Mouse (Mus musculus): Measurements from ENCODE around the gene Tob2. TPM values are rescaled to one million over a fixed set of nuclear protein-coding genes. Genes with fewer than 3 reads are reported as not detected.

Gene Tob2
- total RNA-seq, 2 experiments from 2014 or later: 26.4 to 37.6 TPM

- intact Hi-C loops (cut with DNase I): no loop called here
- no peak for DNase-seq (ENCODE audit: low spot score in 2 of 2)
These were observed 11.4 kb upstream of the Tob2 start for GRCm38 (mm10) chr15:81869985-81870384.

DNA sequence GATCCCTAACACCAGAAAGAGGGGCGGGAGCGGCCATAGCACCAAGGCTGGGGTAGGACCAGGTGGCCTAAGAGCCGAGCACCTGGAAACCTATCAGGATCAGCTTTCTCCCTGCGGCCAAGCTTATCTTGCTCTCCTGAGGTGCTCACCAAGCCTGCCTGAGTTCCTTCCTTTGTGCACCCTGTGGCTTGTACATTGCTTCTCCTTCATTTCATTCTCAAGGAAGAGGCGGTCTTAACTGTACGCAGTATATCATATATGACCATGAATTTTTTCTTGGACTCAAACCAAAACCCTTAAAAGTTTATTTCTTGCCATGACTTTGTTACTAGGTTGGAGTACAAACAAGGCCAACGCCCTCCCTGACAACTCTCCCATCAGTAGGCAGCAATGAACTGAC is 5.6 kb upstream of the Tob2 start:
- DNase-seq (ENCODE audit: low spot score in 2 of 2): no peak
- intact Hi-C loops (cut with DNase I): no loop called here

- DNase-seq (ENCODE audit: low spot score in 2 of 2): peak in 1 of 2 experiments; percentile 39
- intact Hi-C loops (cut with DNase I): no loop called here
These were observed 2.0 kb upstream of the Tob2 start for GRCm38 (mm10) chr15:81860471-81861135.

GRCm38 (mm10) chr15:81859330-81860255 is 997 bp upstream of the Tob2 start:
- peak; percentile 85 to 86 for DNase-seq (ENCODE audit: low spot score in 2 of 2)
- intact Hi-C loops (cut with DNase I): loop anchor here (2.0 to 5.0 kb wide), 2 partner anchors 13 to 47 kb away; partner anchors contain the start of gene Aco2

GRCm38 (mm10) chr15:81858138-81858516 is 469 bp downstream of the Tob2 start:
- intact Hi-C loops (cut with DNase I): loop anchor here (2.0 to 5.0 kb wide), 2 partner anchors 15 to 46 kb away; partner anchors contain the start of gene Aco2

DNA sequence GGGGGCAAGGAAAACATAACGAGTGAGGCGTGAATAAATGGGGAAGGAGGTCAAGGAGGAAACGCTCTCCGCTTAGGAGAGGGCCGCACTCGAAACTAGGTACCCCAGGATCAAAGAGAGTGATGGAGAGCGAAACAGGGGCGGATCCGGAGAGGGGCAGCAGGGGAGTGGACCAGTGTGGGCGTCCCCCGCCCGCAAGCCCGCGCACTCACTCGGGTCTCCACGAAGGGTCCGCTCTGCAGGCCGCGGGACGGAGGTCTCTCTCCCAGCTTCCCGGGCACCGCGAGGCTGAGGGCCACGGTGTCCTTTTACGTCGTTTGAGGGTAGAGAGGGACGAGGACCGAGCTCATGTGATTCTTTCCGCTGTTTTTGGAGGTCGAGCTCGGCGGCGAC is 876 bp downstream of the Tob2 start:
- DNase-seq (ENCODE audit: low spot score in 2 of 2): no peak
- intact Hi-C loops (cut with DNase I): loop anchor here (2.0 to 5.0 kb wide), 3 partner anchors 15 to 45 kb away; partner anchors contain the start of gene Aco2

More at GRCm38 (mm10) chr15:81858138-81858516, 469 bp downstream of the Tob2 start:
- peak; percentile 95 to 96 for DNase-seq (ENCODE audit: low spot score in 2 of 2)

DNA sequence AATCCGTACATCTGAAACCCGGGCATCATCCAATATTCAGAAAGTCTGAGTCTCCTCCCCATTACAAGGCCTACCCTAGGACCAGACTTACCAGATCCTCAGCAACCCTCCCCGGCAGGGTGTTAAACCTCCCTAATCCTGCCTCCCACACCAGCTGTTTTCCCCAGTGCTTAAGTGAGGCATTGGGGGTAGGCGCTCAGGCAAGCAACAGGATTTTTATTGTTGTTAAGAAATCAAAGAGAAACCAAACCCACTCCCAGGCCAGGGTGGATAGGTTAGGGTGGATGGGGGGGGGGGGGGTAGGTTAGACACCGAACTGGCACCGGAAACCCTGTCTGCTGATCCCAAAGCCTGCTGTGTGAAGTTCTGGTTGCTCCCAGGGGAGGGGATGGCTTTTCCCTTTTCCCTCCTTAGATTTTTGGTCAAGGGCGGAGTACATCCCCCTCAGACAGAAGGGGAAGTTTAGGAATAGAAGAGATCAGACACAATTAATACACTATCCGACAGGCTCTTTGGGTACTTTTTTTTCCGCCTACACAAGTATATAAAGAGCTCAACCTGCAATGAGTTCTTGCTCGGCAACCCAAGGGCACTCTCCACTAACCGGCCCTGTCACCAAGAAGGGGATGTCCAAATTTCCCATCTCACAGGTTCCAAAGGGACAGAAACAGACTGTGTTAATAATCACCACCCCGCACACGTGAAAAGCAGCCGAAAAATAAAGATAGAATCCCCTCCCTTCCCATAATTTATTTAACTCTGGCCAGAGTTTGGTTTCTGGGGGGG is 1.5 kb downstream of the Tob2 start:
- intact Hi-C loops (cut with DNase I): loop anchor here (2.0 to 5.0 kb wide), 2 partner anchors 26 to 45 kb away; no protein-coding TSS in a partner anchor
- DNase-seq (ENCODE audit: low spot score in 2 of 2): no peak

GRCm38 (mm10) chr15:81856030-81856790 is 2.4 kb downstream of the Tob2 start:
- intact Hi-C loops (cut with DNase I): loop anchor here (2.0 to 5.0 kb wide), 2 partner anchors 25 to 44 kb away; no protein-coding TSS in a partner anchor
- DNase-seq (ENCODE audit: low spot score in 2 of 2): peak; percentile 83 to 86

- DNase-seq (ENCODE audit: low spot score in 2 of 2): no peak
- intact Hi-C loops (cut with DNase I): no loop called here
These were observed 5.5 kb downstream of the Tob2 start for GRCm38 (mm10) chr15:81853081-81853480.

GRCm38 (mm10) chr15:81852411-81853000 is 6.1 kb downstream of the Tob2 start:
- no peak for DNase-seq (ENCODE audit: low spot score in 2 of 2)
- intact Hi-C loops (cut with DNase I): no loop called here

DNA sequence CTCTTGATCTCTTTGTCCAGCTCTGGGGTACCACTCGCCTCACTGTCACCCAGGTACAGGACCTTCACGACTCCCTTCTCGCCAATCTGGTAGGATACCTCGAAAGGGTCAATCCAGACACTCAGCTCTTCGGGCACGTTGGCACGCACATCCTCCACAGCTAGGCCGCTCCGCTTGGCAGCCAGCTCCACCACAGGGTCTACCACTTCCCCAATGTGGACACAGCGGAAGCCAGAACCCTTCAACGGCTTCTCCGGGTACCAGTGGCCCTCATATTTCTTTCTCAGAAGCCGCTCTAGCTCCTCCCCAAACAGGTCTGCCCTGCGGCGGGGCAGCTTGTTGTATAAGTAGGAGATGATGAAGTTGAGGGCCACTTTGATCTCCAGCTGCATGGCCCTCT is 7.2 kb downstream of the Tob2 start:
- intact Hi-C loops (cut with DNase I): no loop called here
- DNase-seq (ENCODE audit: low spot score in 2 of 2): no peak

- no peak for DNase-seq (ENCODE audit: low spot score in 2 of 2)
- intact Hi-C loops (cut with DNase I): no loop called here
These were observed 7.9 kb downstream of the Tob2 start for GRCm38 (mm10) chr15:81850718-81851117.

DNA sequence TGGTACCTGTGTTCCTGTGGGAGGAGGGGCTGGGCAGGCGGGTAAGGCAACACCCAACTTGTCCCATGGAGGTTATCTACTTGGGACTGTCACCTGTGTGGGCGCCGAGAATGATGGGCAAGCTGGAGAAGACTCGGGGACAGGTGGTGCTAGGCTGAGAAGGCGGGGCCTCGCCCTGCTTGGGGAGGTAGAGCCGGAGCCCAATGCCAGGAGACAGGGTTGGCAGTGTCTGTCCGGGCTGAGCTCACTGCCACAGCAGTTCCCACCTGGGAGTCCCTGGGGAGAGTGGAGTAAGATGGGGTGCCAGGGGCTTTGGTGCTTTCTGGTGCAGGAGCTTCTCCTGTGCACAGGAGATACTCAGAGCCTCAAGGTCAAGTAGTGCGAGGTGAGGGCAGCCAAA is 9.5 kb downstream of the Tob2 start:
- intact Hi-C loops (cut with DNase I): no loop called here

GRCm38 (mm10) chr15:81848301-81848700 is 10.3 kb downstream of the Tob2 start:
- DNase-seq (ENCODE audit: low spot score in 2 of 2): no peak
- intact Hi-C loops (cut with DNase I): no loop called here

More for the DNA sequence above, 9.5 kb downstream of the Tob2 start:
- no peak for DNase-seq (ENCODE audit: low spot score in 2 of 2)

DNA sequence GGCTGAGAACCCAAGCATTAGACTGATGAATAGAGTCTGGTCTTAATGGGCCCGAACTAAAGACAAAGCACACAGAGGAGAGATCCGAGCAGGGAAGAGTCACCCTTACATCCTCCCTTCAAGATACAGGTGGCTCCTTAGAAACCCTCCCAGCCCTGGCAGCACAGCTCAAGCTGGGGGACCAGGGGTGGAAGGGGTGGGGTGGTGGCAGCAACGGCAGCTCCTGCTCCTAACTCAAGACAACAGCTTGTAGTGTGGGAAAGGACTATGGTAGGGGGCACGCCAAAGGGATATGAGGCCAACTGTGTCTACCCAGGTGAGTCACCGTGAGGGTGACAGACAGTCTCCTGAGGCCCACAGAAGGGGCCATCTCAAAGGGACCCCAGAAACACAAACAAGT is 10.7 kb downstream of the Tob2 start:
- intact Hi-C loops (cut with DNase I): no loop called here
- no peak for DNase-seq (ENCODE audit: low spot score in 2 of 2)

DNA sequence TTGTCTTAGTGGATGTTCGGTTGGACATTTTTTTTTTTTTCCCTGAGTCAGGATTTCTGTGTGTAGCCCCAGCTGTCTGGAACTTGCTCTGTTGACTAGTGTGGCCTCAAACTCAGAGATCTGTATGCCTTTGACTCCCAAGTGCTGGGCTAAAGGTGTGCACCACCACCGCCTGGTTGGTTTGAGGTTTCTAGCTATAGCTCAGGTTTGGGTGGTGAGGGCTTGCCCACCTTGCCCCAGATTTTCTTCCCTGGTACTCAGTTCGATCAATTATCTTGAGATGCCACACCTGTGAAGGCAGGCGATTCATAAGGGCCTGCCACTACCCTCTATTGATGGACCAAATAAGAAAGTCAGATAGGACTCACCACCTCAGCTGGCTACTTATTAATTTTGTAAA is 11.4 kb downstream of the Tob2 start:
- intact Hi-C loops (cut with DNase I): no loop called here
- no peak for DNase-seq (ENCODE audit: low spot score in 2 of 2)

DNA sequence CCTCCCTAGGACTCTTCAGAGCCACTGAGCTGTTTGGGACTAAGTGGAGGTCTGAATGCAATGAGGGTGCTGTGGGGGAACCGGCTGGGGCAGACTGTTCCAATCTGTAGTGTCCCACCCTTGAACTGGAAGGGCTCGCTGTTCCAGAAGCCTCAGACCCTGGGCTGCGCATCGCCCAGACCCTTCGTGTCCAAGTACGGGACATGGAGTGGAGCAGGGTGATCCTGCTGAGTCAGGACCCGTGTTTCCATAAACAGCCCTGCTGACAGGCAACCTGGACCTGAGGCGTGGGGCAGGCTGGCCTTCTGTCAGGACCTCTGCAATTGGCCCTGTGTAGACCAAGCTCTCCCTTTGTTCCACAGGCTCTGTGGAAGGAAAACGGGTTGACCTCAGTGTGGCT is 11.8 kb downstream of the Tob2 start:
- DNase-seq (ENCODE audit: low spot score in 2 of 2): no peak
- intact Hi-C loops (cut with DNase I): no loop called here

DNA sequence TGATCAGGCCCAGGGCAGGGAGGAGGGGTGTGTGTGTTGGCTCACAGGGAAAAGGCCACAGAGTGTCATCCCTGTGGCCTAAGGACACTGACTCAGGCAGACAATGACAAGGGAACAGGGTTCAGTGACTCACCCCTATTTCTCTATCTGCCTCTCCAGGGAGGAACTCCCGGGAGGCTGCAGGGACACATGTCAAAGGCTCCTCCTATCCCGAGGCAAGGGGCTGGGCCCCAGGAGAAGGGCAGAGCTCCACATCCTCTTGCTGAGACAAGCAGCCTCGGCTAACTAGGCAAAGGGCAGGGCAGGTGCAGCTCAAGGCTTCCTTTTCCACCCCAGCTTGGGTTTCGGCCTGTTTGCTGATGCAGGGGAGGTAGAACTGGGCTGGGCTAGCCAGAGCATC is 12.9 kb downstream of the Tob2 start:
- intact Hi-C loops (cut with DNase I): no loop called here
- DNase-seq (ENCODE audit: low spot score in 2 of 2): no peak
